Mouse (Mus musculus): ENCODE results near the gene Ttc9b. TPM values are rescaled to one million over a fixed set of nuclear protein-coding genes. Genes with fewer than 3 reads are reported as not detected.
"Not testable (repeated sequence)": the region's sequence is repeated elsewhere in the genome, so short reads cannot be mapped to it uniquely, and the experiment has no call there.

Ttc9b gene
- total RNA-seq, 1 experiment from 2014 or later = not detected

DNA sequence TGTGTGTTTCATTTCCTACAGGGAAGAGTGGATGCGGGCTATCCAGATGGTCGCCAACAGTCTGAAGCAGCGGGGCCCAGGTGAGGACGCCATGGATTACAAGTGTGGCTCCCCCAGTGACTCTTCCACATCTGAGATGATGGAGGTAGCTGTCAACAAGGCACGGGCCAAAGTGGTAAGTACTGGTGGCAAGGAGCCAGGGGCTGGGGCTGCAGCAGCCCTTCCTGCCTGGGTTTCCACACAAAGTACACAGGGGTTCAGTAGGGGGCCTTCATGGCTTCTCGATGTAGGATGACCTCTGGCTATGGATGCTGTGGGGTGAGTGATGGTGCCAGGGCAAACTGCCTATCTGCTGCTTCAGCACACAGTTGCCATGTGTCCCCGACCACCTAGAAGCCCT, 24.9 kb upstream of the Ttc9b start:
- ATAC-seq (replicated peaks in 1 of 2; ENCODE audit: insufficient read depth in 1 of 2, low FRiP score in 2 of 2, low TSS enrichment in 1 of 2, low read depth in 1 of 2, poor library complexity in 2 of 2, severe bottlenecking in 2 of 2) = not testable (repeated sequence)

DNA sequence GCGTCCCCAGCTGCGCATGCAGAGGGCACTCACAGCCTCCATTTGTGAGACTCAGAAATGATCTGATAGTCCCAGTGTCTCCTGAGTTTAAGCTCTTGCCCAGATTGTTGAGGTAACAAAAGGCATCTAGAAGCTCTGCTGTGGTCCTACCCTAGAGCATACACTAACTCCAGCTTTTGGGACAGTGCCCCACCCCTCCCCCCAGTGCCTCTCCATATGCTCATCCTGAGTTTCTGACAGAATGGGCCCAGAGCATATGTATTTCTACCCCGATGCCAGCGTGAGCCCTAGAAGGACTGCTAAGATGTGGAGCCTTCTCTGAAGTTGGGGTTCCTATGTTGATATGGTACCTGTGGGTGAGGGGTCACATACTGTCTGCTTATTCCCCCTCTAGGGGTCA, 22.3 kb upstream of the Ttc9b start:
- ATAC-seq (replicated peaks in 1 of 2; ENCODE audit: insufficient read depth in 1 of 2, low FRiP score in 2 of 2, low TSS enrichment in 1 of 2, low read depth in 1 of 2, poor library complexity in 2 of 2, severe bottlenecking in 2 of 2) = no peak

DNA sequence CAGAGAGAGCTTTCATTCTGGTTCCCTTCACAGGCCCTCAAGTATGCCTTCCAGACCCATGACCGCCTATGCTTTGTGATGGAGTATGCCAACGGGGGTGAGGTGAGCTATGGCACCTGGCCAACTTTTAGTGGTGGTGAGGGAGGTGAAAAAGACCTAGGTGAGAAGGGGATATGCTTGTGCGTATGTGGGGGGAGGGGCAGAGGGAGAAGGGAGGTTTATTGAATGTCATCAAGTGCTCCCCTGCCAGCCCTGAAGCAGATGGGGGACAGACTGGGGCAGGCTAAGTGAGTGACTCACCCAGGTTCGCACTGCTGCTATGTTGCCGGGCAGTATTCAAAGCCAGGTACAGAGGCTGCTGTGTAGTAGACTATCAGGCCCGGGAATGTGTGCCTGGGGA, 20.5 kb upstream of the Ttc9b start:
- ATAC-seq (replicated peaks in 1 of 2; ENCODE audit: insufficient read depth in 1 of 2, low FRiP score in 2 of 2, low TSS enrichment in 1 of 2, low read depth in 1 of 2, poor library complexity in 2 of 2, severe bottlenecking in 2 of 2) = no peak

DNA sequence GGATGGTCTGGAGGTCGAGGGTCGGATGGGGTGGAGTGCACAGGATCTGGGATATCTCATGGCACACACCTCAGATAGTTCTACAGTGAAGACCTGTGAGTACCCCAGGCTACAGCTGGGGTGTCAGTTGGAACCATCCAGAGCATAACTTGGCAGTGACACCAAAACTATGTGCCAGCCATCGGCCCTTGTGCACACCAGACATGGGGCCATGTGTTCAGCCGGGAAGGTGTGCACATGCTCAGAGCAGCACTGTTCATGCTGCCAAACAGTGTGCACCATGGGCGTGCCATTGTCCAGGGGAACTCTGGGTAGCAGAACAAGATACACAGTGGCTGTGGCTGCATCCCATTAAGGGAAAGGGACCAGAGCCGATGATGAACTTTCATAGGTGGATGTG, 19.0 kb upstream of the Ttc9b start:
- no peak for ATAC-seq (replicated peaks in 1 of 2; ENCODE audit: insufficient read depth in 1 of 2, low FRiP score in 2 of 2, low TSS enrichment in 1 of 2, low read depth in 1 of 2, poor library complexity in 2 of 2, severe bottlenecking in 2 of 2)

DNA sequence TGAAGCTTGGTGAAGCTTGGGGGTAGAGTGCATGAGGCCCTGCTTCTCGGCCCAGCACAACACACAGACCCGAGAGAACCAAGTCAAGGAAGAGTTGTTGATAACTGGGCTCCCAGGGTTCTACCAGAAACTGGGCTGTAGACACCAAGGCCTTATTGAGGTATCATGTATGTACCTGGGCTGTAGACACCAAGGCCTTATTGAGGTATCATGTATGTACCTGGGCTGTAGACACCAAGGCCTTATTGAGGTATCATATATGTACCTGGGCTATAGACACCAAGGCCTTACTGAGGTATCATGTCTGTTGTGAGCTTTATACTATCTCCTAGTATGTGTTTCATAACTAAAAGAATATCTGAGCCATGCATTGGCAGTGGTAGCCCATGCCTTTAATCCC, 18.6 kb upstream of the Ttc9b start:
- ATAC-seq (replicated peaks in 1 of 2; ENCODE audit: insufficient read depth in 1 of 2, low FRiP score in 2 of 2, low TSS enrichment in 1 of 2, low read depth in 1 of 2, poor library complexity in 2 of 2, severe bottlenecking in 2 of 2) = not testable (repeated sequence)

DNA sequence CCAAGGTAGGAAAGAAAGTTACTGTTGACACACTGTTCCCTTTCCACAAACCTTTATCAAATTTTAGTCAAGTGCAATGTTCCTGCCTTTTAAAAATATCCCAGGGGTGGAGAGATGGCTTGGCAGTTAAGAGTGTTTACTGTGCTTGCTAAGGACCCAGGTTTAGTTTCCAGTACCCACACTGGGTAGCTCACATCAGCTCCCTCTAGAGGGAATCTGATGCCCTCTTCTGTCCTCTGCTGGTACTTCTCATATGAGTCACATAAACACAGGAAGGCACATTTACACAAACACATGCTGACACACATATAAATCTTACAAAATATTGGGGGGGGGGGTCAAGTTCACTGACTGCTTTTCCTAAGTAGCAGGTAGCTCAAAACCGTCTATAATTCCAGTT, 9.2 kb upstream of the Ttc9b start:
- no peak for ATAC-seq (replicated peaks in 1 of 2; ENCODE audit: insufficient read depth in 1 of 2, low FRiP score in 2 of 2, low TSS enrichment in 1 of 2, low read depth in 1 of 2, poor library complexity in 2 of 2, severe bottlenecking in 2 of 2)

DNA sequence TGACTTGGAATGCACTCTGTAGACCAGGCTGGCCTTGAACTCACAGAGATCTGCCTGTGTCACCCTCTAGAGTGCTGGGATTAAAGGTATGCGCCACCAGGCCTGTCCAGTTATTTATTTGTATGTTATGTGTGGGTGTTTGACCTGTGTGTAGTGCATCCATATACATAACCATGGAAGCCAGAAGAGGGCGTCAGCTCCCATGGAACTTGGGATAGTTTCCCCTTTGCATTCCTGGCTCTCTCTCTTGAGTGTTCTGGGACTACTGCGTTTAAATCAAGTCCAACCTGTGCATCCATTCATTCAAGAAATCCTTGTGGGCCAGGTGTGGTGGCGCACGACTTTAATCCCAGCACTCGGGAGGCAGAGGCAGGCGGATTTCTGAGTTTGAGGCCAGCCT, 7.2 kb upstream of the Ttc9b start:
- no peak for ATAC-seq (replicated peaks in 1 of 2; ENCODE audit: insufficient read depth in 1 of 2, low FRiP score in 2 of 2, low TSS enrichment in 1 of 2, low read depth in 1 of 2, poor library complexity in 2 of 2, severe bottlenecking in 2 of 2)

DNA sequence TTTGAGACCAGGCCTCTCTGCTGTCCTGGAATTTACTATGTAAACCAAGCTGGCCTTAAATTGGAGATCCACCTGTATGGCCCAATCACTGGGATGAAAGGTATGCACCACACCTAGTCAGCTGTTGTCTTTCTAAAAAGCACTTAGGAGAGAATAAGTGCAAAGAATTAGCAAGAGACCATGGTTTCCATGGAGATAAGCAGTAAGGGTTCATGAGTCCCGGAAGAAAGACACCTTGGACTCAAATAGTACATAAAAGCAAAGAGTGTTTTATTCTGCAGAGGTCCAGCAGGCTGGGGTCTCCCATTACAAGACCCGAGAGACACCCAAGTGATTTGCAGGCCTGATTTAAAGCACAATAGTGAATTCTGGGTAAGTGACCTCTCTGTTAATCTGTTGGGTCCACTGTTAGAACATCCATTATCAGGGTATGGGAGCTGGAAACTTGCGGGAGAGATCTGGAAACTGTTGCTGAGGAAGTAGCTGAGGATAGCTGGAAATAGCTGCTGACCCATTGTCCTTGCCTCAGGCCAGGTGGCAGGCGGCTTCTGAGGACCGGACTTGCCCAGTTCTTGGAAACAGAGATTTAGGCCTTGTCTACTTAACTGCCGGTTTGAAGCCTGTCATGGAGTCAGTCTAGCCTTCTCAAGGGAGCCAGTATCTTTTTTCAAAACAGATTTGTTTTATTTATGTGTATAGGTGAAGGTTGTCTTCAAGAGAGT, 6.3 kb upstream of the Ttc9b start:
- ATAC-seq (replicated peaks in 1 of 2; ENCODE audit: insufficient read depth in 1 of 2, low FRiP score in 2 of 2, low TSS enrichment in 1 of 2, low read depth in 1 of 2, poor library complexity in 2 of 2, severe bottlenecking in 2 of 2) = no peak

DNA sequence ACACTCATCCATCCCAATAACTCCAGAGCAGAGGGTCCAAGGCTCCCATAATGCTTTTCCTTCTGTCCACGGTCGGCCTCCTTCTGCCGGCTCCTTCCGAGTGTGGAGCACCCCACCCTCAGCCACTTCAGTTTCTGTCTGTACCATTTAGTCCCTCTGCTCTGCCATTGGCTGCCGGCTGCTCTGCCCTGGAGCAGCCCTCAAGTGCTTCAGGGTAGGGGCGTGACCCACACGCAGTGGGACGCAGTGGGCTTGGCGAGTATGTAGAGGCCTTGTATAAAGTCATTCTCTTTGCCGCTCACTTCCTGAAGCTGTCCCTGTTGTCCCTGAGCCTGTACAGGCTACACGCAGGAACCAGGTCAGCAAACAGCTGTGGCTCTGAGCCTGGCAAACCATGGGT, 4.0 kb upstream of the Ttc9b start:
- no peak for ATAC-seq (replicated peaks in 1 of 2; ENCODE audit: insufficient read depth in 1 of 2, low FRiP score in 2 of 2, low TSS enrichment in 1 of 2, low read depth in 1 of 2, poor library complexity in 2 of 2, severe bottlenecking in 2 of 2)

DNA sequence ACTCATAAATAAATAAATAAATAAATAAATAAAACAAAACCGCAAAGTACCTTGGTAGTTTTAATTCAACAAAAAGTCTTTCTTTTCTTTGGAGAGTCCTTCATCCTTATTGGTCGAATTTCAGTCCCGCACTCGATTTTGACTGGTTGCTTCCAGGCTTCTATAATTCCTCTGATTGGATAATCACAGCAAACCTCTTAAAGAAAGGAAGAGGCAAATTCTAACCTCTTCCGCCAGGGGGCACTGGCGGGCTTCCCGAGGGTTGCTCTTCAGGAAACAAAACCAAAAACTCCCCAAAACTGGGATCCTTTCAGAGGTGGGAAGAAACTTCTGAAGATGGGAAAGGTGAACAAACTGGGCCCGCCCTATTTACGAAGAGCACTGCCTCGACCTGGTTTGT, 2.8 kb upstream of the Ttc9b start:
- peak; percentile 59; a peak in 3 of 4 replicates for ATAC-seq (replicated peaks in 1 of 2; ENCODE audit: insufficient read depth in 1 of 2, low FRiP score in 2 of 2, low TSS enrichment in 1 of 2, low read depth in 1 of 2, poor library complexity in 2 of 2, severe bottlenecking in 2 of 2)

DNA sequence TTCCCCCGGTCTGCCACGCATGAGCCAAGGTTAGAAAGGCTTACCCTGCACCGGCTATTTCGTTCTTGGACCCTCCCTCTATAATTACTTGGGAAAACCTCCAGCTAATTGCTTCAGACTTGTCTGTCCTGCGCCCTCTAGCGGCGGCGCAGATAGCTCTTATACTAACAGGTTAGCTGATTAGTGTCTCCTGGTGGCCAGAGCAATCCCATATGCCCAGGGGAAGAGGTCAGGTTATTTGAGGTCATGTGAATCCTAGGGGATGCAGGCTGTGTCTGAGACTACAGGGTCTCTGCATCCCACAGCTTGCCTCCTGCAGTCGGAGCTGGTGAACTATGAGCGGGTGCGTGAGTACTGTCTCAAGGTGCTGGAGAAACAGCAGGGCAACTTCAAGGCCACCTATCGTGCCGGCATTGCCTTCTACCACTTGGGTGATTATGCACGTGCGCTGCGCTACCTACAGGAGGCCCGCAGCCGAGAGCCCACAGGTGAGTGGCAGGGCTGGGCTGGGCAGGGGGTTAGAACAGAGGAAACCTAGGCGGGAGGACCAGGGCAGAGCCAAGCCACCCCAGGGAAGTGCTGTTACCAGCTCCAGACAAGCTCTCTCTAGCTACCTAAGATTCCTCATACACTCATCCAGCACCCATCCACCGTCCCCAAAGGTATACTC, 1.0 kb downstream of the Ttc9b start:
- no peak for ATAC-seq (replicated peaks in 1 of 2; ENCODE audit: insufficient read depth in 1 of 2, low FRiP score in 2 of 2, low TSS enrichment in 1 of 2, low read depth in 1 of 2, poor library complexity in 2 of 2, severe bottlenecking in 2 of 2)

DNA sequence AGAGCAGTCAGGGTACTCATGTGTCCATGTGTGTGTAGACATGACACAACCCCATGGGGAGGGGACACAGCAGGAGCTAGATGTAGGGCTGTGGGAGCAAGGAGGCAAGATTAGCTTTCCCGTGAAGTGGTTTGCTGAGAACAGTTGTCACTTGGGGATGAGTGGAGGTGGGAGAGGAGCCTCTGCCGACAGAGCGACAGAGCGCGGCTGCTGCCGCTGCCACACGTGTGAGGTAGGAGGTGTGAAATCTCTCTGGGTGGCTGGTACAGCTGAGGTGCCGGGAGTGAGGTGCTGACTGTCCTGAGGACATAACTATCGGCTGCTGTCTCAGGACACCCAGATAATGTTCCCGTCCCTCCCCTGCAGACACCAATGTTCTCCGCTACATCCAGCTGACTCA, 1.8 kb downstream of the Ttc9b start:
- no peak for ATAC-seq (replicated peaks in 1 of 2; ENCODE audit: insufficient read depth in 1 of 2, low FRiP score in 2 of 2, low TSS enrichment in 1 of 2, low read depth in 1 of 2, poor library complexity in 2 of 2, severe bottlenecking in 2 of 2)

DNA sequence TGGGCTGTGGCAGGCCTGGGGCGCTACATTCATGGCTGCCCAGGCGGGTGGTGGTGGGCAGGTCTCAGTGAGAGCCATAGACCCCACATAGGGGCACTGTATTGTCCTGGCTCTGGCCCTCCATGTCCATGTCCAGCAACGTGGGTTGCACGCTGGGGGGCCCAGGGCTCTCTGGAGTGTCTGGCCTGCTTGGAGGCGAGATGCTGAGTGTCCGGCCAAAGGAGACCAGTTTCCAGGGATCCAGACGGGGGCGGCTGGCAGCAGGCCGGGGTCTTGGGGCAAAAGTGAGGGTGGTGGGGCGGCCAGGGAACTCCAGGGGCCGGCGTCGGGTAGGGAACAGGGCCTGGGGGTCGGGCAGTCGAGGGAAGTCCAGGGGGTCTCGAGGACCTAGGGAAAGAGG, 2.9 kb downstream of the Ttc9b start:
- no peak for ATAC-seq (replicated peaks in 1 of 2; ENCODE audit: insufficient read depth in 1 of 2, low FRiP score in 2 of 2, low TSS enrichment in 1 of 2, low read depth in 1 of 2, poor library complexity in 2 of 2, severe bottlenecking in 2 of 2)

DNA sequence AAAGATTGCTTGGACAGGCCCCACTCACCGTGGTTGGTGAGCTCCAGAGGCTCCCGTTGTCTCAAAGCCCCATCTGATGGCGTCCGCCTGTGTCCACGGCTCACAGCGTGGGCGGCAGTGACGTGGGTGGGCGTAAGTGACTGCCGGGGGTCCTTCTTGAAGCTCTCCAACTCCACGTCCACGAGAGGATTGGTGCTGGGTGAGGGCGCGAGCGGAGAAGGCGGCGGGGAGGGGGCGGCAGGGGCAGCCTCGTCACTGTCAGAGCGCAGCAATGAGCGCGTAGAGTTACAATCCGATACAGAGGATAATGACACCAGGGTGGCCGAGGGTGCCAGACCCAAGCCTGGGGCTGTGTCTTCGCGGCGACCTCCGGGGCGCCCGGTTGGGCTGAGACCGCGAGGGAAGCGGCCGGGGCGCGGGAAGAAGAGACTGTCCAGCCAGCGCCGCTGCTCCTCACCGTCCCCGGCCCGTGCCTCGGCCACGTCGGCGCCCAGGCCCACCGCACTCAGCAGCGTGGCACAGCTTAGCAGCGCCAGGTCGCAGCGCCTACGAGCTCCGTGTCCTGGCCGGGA, 4.2 kb downstream of the Ttc9b start:
- ATAC-seq (replicated peaks in 1 of 2; ENCODE audit: insufficient read depth in 1 of 2, low FRiP score in 2 of 2, low TSS enrichment in 1 of 2, low read depth in 1 of 2, poor library complexity in 2 of 2, severe bottlenecking in 2 of 2) = no peak

DNA sequence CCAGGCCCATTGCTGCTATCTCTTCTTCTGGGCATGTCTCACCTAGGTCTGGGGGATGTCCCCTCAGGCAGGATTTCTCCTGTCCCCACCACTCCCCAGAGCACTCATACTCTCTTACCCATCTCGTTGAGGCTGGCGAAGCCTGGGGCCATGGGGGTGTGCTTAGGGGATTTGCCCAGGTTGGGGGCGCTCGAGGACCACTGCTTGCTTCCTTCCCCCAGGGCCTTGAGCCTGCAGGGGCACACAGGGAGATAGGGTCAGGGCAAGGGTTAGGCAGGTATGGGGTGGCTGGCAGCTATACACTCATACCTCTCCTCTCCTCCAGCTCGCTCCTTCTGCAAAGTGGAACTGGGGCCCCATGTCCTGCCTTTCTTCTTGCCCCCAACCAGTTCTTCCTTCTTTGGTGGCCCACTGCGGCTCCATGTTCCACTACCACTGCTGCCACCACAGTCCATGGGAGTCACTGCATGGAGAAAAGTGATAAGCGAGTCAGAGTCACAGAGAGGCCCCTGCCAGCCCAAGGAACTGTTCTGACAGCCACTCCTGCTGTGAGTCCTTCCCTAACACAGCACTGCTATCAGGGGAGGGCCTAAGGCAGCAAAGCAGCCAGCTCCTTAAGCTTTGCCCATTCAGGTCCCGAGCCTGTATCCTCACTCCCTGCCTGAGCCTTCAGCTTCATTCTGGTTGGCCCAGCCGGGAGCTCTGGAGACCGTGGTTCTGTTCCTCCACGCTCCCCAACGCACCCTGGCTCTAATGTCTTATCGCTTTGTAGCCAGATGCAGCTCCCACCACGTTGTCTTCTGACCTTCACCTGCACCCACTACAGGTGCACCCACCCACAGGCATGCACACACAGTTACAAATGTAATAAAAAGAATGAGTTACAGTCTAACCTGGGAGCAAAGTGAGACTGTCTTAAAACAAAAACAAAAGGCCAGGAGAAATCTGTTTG, 5.3 kb downstream of the Ttc9b start:
- no peak for ATAC-seq (replicated peaks in 1 of 2; ENCODE audit: insufficient read depth in 1 of 2, low FRiP score in 2 of 2, low TSS enrichment in 1 of 2, low read depth in 1 of 2, poor library complexity in 2 of 2, severe bottlenecking in 2 of 2)

DNA sequence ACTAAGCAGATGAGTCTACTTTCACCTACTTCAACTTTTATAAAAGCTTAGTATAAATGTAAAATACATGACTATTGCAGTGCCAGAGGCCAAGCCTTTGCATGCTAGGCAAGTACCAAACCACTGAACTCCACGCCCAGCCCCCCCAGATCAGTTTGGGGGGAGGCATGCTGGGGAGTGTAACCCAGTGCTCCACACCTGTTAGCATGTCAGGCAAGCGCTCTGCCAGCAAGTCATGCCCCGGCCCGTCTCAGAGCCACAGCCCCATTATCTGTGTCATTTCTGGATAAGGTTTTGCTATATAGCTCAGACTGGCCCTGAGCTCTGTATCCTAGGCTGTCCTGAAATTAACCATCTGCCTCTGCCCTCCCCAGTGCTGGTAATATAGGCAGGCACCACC, 8.3 kb downstream of the Ttc9b start:
- ATAC-seq (replicated peaks in 1 of 2; ENCODE audit: insufficient read depth in 1 of 2, low FRiP score in 2 of 2, low TSS enrichment in 1 of 2, low read depth in 1 of 2, poor library complexity in 2 of 2, severe bottlenecking in 2 of 2) = no peak

DNA sequence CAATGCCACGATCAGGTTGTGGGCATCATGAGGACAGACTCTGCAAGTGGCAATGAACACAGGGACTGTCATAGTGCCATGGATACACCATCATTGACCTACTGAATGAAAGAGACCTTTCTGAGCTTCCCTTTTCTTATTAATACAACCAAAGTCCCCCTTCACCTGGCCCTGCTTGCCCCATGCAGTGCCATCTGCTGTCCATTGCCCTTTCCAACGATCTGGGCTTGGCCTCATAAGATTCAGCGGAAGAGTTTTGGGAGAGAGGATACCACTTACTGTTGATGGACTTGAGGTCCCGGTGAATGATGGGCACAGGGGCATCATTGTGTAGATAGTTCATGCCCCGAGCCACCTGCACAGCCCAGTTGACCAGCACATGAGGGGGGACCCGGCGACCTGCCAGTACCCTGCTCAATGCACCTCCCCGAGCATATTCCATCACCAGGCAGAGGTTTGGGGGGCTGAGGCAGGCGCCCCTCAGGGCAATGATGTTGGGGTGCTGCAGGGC, 19.4 kb downstream of the Ttc9b start:
- ATAC-seq (replicated peaks in 1 of 2; ENCODE audit: insufficient read depth in 1 of 2, low FRiP score in 2 of 2, low TSS enrichment in 1 of 2, low read depth in 1 of 2, poor library complexity in 2 of 2, severe bottlenecking in 2 of 2) = no peak

Measured in hematopoietic stem cell, adult 5-6 weeks (primary cell).